Mouse (Mus musculus) lung, postnatal 36 days (tissue): ENCODE data around the gene Dnmbp.
A peak's percentile ranks its signal among the peaks of the same experiment; 100 is the strongest.

Experiments used
- DNase-seq: peaks from one replicate; pipeline ENCODE4 v3.0.0; 2022; ENCODE audit warnings: mixed read lengths

The Dnmbp gene

DNA sequence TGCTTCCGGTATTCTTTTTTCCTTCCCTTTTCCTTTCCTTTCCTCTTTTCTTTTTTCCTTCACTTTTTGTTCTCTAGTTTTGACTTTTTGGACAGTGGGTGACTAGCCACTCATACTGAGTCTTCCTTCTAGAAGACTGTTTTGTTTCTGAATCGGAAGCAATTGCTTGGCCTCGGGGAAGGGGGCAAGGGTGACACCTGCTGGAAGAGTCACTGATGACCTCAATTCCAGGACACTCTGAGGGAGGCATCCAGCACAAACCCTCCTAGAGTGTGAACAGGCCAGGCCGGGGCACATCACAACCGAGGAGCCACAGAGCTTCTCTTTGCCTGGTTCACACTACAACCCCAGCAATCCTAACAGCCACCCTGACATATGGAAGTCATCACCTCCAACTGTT is 34.0 kb downstream of the Dnmbp start:
- peak; percentile 76 for DNase-seq

- no peak for DNase-seq
Measured at GRCm38 (mm10) chr19:43905136-43905535, 34.9 kb downstream of the Dnmbp start.

GRCm38 (mm10) chr19:43904327-43904726 is 35.7 kb downstream of the Dnmbp start:
- no peak for DNase-seq

GRCm38 (mm10) chr19:43902887-43903286 is 37.1 kb downstream of the Dnmbp start:
- DNase-seq, result no peak

DNA sequence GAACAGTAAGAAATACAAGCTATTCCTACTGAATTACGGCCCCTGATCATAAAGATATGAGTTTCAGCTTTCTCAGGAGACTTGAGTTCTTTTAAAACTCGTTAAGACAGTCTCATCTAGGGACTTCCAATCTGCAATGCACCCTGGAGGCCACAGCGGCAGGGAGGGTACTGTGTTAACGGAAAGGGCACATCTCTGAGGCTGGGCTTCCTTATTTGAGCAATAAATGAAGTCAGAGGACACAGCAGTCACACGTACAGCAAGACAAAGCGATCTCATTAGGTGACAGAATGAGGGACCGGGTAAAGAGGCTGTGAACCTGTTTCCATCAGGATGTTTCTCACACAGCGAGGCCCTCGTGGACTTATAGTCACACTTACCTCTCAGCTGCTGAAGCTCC is 39.3 kb downstream of the Dnmbp start:
- no peak for DNase-seq

DNA sequence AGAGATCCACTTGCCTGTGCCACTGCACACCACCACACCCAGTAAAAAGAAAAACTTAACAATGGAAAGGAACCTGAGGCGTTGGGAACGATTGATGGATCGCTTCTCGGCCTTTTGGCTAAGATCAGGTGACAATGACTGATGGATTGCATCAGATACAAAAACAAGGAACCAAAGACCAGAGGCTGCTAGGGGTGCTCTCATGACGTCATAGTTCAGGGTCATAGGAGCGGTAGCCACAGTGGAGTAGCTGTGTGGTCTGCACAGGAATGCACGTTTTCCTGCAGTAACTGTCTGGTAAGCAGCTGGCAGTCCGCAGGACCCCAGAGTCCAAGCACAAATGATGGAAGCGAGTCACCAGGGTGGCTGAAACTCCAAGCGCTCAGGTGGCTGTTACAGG is 41.4 kb downstream of the Dnmbp start:
- no peak for DNase-seq

GRCm38 (mm10) chr19:43896441-43896840 is 43.5 kb downstream of the Dnmbp start:
- DNase-seq, result no peak

- DNase-seq, result no peak
Measured at GRCm38 (mm10) chr19:43895951-43896350, 44.0 kb downstream of the Dnmbp start.

DNA sequence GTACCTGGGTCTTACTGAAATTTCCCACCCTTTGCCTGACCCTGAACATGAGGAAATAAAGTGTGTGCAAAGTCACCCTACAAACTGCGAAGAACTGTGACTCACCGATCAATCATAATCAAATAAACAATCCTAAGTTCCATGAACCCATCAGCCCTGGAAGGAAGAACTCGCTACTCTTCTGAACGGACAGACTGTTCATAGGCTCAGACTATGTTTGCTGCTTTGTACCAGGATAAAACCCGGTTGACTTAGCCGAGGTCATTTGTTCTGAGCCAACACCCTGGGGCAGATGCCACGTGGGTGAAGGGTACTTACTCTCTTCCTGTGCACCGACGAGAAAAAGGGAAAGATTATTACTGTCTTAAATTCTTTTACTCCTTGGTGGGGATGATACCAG is 45.2 kb downstream of the Dnmbp start:
- DNase-seq, result no peak

DNA sequence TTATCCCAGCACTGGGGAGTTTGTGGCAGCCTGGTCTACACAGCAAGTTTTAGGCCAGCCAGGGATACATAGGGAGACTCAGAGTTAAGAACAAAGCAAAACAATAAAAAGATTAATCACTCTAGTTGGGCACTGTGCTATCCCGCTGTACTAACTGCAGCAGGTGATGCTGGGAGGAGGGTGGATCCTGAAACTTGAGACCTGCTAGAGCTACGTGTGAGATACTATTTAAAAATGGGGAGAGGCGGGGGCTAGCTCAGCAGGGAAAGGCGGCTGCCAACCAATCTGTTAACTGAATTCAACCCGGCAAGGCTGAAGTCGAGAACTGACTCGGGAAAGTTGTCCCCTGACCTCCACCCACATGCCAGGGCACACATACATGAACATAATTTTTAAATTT is 45.9 kb downstream of the Dnmbp start:
- DNase-seq, result no peak

DNA sequence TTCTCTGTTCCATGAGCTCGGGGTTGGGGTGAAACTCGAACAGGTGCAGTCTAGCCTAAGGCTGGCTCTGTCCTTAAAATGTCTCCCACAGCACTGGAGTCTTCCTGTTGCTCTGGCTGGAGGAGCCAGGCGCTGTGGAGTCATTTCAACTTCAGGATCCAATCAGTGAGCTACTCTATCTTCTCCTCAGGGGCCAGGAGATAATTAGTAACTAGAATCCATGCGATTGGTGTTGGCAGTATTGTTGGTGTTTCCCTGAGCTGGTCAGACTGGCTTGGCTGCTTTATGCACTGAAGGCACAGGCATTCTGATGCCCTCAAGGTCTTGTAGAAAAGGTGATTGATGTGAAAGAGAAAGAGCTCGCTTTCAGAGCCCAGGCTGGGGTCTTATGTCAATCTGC is 49.5 kb downstream of the Dnmbp start:
- peak; percentile 60 for DNase-seq

DNA sequence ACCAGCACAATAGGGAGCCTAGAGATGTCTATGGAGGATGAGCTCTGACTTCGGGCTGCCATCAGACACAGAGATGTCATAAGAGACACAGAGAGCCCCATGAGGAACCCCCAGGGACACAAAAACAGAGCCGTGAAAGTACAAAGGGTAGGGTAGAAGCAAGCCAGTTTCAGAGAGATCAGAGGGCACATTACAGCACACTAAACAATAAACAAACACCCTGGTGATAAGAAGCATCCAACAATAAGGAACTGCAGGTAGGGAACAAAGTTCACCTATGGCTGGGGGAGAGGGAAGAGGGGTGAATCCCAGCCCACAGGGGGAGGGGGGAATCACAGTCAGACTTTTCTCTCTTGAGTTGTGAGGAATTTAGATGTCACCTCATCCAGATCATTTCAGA is 52.3 kb downstream of the Dnmbp start:
- no peak for DNase-seq

GRCm38 (mm10) chr19:43887242-43887641 is 52.7 kb downstream of the Dnmbp start:
- DNase-seq, result no peak

- DNase-seq, result peak; percentile 60
Measured at GRCm38 (mm10) chr19:43886371-43887099, 53.5 kb downstream of the Dnmbp start.

- peak; percentile 61 for DNase-seq
Measured at GRCm38 (mm10) chr19:43884668-43885498, 55.1 kb downstream of the Dnmbp start.

DNA sequence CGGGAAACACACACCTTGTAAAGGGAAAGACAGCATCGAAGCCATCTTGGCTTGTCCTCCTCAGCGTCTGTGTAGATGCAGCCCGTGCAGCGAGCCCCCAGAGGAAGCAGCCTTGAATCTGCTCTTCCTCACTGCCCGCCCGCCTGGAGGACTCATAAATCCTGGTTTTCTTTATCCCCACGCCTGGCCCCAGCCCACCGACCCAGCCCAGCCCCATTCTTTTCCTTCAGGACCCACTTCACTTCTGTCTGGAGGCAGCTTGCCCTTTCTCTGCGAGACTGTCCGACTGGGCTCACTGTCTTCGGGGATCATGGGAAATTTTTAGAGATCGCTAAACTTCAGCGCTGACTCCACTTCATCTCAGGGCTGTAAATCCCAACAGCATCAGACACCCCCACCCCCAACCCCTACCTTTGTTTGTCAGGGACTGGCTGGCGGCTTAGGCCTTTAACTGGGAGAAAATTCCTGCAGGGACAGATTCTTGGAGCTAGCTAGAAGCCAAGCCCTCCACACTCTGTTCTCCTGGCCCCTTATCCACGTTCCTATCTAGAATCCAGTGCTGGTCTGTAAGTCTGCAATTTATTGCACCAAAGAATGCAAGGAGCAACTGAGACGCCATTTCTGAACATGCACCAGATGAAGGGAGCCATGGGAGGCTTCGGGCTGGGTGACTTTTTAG is 57.0 kb downstream of the Dnmbp start:
- DNase-seq, result no peak

GRCm38 (mm10) chr19:43881615-43882014 is 58.4 kb downstream of the Dnmbp start:
- no peak for DNase-seq

DNA sequence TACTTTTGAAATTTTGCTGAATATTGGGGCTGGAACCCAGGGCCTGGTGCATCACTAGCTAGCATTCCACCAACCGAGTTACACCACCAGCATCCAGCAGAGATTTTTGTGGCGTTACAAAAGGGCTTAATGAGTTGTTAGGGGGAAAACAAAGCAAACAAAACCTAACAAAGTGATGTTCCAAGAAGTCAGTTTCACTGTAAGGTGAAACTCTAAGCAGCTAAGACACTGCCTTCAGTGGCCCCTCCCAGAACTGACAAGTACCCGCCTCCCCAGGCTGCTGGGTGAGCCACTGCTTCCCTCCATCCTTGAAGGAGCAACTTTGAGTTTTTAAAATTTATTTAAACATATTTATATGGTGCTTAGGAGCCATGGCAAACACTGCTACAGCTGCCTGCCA is 59.6 kb downstream of the Dnmbp start:
- DNase-seq, result no peak

DNA sequence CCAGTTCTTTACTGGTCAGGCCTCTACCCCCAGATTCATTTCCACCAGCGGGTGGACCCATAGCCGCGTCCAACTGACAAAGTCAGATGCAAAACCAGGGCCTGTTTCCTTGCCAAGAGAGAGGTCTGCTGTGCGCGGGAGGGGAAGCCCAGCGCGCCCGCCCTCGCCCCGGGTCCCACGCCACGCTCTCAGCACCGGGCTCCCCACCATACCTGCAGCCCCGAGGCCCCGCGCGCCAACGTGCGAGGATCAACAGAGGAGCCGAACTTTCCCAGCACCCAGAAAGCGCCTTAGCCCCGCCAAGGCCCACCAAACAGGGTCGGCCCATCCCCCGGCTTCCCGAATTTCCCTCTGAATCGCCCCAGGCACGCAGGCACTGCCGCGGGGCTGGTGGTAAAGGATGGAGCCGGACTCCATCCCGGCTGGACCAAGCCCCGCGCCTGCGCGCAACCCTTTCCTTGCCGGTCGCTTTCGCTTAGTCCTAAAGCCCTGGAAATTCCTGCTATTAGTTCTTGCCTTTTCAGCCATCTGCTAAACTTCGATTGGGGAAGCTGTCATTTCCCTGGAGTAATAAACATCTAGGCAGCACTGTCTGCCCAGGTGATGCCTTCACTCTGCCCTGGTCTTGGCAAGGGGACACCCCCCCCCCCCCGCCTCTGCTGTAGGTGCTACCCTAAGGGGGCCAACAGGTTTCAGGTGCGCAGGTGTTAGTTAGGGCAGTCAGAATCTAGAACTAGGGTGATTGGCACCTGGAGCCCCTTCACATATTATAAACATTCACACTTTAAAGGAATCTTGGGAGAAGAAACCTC is 60.4 kb downstream of the Dnmbp start:
- DNase-seq, result peak; percentile 57

GRCm38 (mm10) chr19:43878111-43879092 is 61.6 kb downstream of the Dnmbp start:
- no peak for DNase-seq

DNA sequence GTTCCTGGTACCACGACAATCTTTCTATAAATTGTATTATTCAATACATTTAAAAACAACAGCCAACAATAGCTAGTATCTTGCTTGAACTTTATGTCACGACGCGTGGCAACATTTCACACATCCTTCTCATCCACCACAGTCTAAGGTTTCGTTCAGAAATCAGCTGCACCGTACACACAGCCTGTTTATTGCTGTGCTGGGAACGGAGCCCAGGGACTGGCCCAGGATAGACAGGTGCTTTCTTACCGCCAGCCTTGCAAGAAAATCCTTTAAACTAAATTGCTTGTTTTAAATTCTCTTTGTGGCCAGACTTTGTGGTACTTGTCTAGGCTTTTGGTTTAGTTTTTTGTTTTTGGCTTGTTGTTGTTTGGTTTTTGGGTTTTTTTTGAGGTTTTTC is 62.6 kb downstream of the Dnmbp start:
- DNase-seq, result no peak

DNA sequence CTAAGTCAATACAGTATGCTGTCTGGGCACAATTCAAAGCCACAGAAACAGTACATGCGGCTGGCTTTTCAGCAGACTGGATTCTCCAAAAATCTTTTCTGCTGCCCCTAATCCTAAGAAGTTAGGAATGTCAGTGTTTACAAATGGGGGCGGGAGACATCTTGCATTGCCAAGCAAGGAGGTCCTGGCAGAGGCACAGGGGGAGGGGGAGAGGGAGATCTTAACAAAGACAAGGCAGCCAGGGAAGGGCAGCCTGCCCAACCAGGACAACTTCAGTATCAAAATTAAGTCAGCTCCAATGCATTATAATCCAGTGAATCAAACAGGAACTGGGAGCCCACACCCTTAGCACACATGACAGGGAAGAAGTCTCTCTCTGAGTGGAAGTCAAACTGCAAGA is 64.0 kb downstream of the Dnmbp start:
- DNase-seq, result peak; percentile 81
